Mouse (Mus musculus) yolk sac, embryonic 10.5 days (tissue): Measurements from ENCODE around the gene Mbd3l2.
A peak's percentile ranks its signal among the peaks of the same experiment; 100 is the strongest.
"Not testable (repeated sequence)": the region's sequence is repeated elsewhere in the genome, so short reads cannot be mapped to it uniquely, and the experiment has no call there.

Experiments
- DNase-seq: peaks from one replicate; pipeline ENCODE4 v3.0.0-alpha.2; 2017; ENCODE audit warnings: low spot score

The Mbd3l2 gene

GRCm38 (mm10) chr9:18430354-18430753 lies at the start of gene Mbd3l2:
Gene Mbd3l2, plus strand, starts transcription at chr9:18430654.
- DNase-seq = no peak

- DNase-seq = peak; percentile 2
Measured at GRCm38 (mm10) chr9:18385782-18386181, 44.7 kb upstream of the Mbd3l2 start.

GRCm38 (mm10) chr9:18399629-18400028 lies 30.8 kb upstream of the Mbd3l2 start:
- no peak for DNase-seq

GRCm38 (mm10) chr9:18402895-18403294 lies 27.6 kb upstream of the Mbd3l2 start, which contains the start of gene Naalad2:
Gene Naalad2, minus strand, starts transcription at chr9:18402995.
- DNase-seq = not testable (repeated sequence)

GRCm38 (mm10) chr9:18404118-18404517 lies 26.3 kb upstream of the Mbd3l2 start, which contains the start of gene Ubtfl1:
Gene Ubtfl1, plus strand, starts transcription at chr9:18404418.
- DNase-seq = no peak

- not testable (repeated sequence) for DNase-seq
Measured at GRCm38 (mm10) chr9:18412371-18412770, 18.1 kb upstream of the Mbd3l2 start.

- DNase-seq = no peak
Measured at GRCm38 (mm10) chr9:18431687-18432086, 1.2 kb downstream of the Mbd3l2 start.

GRCm38 (mm10) chr9:18456520-18456919 lies 26.1 kb downstream of the Mbd3l2 start:
- DNase-seq = no peak

- DNase-seq = no peak
Measured at GRCm38 (mm10) chr9:18467350-18467749, 36.9 kb downstream of the Mbd3l2 start.

GRCm38 (mm10) chr9:18468005-18468404 lies 37.6 kb downstream of the Mbd3l2 start:
- DNase-seq = no peak

- peak; percentile 85 for DNase-seq
Measured at GRCm38 (mm10) chr9:18473324-18474128, 43.1 kb downstream of the Mbd3l2 start.

GRCm38 (mm10) chr9:18478168-18478567 lies 47.7 kb downstream of the Mbd3l2 start, which contains the start of the genes Zfp558 and Mbd3l1:
Gene Zfp558, minus strand, starts transcription at chr9:18478268.
Gene Mbd3l1, plus strand, starts transcription at chr9:18478359.
- no peak for DNase-seq
